Mouse (Mus musculus): ENCODE results near the gene Klk1b8.
"Not testable (repeated sequence)": the region's sequence is repeated elsewhere in the genome, so short reads cannot be mapped to it uniquely, and the experiment has no call there.

Gene Klk1b8

GRCm38 (mm10) chr7:43995577-43995976, 45.1 kb downstream of the Klk1b8 start, which contains the start of gene Klk1b11:
Gene Klk1b11 (plus strand): TSS chr7:43995877.
- DNase-seq (ENCODE audit: low spot score): not testable (repeated sequence)

Data from urinary bladder, postnatal 10 days (tissue).